Mouse (Mus musculus) left cerebral cortex, postnatal 25 days (tissue): ENCODE measurements at regions not wholly inside any gene's neighbourhood (a gene's known extent, or its start where the extent isn't known, plus 50 kb on each side); places are given as distances from the start of the nearest gene placed in this dataset.
A peak's percentile ranks its signal among the peaks of the same experiment; 100 is the strongest.

Experiments
- DNase-seq, 2 experiments: peaks; one replicate each; pipeline ENCODE4 v3.0.0; 2022; ENCODE audit warnings: low spot score in 2 of 2, mixed read lengths in 1 of 2
- intact Hi-C: fragments of 180-260 bp; cut with DNase I; formaldehyde crosslinking; loops from one replicate; pipeline ENCODE4 v1.15.1; 2025

DNA sequence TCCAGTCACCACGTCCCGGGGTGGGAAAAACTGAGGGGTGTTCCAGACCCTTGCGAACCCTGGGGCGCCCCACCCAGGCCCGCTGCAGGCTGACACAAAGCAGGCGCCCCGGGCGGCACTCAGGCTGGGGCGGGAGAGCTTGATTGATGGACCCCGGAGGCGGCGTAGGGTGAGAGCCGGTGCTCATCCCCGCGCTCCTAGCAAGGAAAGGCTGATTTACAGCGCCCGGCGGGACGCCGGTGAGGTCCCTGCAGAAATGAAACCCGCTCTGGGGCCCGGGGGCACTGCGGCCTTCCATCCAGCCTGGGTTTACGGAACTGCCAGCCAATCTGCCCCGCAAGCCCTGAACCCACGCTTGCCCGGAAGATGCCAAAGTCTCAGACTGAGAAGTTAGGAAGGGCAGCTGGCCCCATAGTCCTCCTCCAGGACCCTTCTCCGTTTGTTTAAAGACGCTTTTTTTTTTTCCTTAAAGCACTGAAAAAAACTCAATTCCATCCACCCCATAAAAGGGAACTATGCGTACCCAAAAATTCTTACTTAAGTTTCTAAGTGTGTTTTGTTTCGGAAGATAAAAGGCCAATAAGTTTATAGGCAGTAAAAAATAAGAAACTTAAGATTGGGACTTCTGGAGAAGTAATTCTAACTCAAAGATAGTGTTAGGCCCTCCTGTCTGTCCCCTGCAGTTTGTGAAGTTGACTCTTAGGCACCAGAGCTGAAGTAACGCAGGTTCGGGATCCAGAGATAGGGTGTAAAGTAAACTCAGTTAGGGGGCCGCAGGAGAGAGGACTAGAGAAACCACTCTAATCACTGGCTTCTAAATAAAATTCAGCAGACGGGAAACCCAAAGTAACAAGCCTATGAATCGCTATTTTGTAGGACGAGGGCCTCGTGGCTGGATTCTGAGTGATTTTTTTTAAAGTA is 263.4 kb upstream of the Nfe2l3 start:
- intact Hi-C loops: loop anchor here (1.0 to 5.0 kb wide), 3 partner anchors 232 to 492 kb away; no protein-coding TSS in a partner anchor
- DNase-seq: peak in 1 of 2 experiments; percentile 4

GRCm38 (mm10) chr6:51169971-51170411 is 262.5 kb upstream of the Nfe2l3 start:
- intact Hi-C loops: loop anchor here (5.0 kb wide), 1 partner anchor 493 kb away; no protein-coding TSS in a partner anchor
- no peak for DNase-seq

DNA sequence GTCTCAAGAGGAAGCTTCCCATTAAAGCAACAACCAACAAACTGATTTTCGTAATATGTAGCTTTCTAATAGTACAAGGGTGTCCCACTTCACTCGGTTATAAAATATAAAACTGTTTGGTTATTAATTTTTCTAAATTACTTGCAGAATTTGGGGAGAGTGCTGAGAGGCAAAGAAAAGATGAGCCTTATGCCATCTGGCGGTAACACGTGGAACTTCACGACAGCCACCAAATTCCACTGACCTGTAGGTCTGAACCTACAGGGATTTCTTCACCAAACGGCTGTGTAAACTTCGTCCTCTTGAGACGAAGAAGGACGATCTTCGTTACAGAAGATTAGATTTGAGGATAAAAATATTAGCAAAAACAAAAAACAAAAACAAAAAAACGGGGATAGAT is 262.1 kb upstream of the Nfe2l3 start:
- peak; percentile 18 to 43 for DNase-seq
- intact Hi-C loops: no loop called here

DNA sequence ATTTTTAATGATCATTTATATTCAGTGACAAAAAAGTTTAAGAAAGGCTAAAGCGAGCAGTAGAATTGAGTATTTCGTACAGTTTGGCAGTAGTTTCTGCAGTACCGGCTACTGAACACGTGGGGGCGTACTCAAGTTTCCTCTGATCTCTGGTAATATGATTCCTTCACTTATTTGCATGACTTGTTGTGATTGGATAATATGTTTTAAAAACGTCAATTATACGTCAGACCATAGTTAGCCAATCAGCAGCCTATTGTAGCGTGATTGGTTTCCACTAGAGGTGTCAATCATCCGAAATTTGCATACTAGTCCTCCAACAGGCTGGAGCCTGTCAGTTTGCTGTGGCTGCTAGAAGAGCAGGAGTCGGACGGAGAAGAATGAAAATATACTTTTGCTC is 261.6 kb upstream of the Nfe2l3 start:
- intact Hi-C loops: no loop called here
- peak; percentile 24 to 37 for DNase-seq

GRCm38 (mm10) chr6:51171761-51172160 is 260.7 kb upstream of the Nfe2l3 start:
- DNase-seq: peak; percentile 32 to 39
- intact Hi-C loops: no loop called here

DNA sequence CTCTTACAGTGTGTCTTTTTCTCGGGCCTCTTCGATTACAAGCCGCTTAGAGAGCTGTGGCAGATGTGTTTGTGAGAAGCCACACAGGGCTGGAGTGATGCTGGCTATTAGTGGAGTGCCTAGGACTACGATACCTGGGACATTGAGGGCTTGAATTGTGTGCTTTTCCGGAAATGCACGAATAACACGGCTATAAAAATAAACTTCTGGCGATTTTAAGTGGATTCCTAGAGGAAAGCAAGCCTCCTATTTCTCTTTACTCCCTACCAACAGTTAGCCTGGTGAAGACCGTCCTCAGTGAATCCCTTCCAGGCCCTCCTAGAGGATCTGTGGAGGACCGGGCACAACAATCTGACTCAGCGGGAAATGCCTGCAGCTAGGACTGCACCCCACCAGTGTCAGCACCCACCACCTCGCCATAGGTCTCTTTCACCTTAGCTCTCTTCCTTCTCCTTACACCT is 260.1 kb upstream of the Nfe2l3 start:
- intact Hi-C loops: no loop called here
- peak; percentile 8 to 16 for DNase-seq

DNA sequence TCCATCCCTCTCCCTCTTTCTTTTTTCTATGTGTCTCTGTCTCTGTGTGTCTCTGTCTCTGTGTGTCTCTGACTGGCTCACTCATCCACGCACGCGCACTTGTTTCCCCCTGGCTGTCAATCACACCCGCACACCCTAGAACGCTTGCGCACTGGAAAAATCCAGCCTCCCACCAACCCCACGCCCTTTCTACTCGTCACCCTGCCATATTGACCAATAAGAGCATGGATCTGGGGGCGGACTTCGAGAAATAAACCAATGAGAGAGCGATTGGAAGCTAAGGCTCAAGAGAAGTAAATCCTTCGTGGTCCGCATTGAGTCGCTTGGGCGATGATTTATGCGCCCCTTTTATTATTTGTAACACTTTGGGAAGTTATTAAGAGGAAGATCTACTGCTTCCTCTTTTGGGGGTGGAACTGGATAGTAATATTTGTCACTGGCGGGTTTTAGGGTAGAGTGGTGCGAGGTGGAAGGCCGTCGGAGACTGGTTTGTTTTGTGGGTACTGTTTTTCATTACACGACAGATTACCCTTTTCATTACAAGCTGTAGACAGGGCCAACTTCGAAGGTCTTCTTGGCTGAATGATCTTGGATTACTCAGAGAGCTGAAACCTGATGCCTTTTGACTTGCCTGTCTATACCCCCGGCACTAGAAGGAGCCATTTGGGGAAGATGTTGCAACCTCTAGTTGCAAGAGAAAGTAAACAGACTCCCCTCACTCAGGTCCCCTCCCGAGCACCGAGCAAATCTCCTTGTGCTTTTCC is 259.4 kb upstream of the Nfe2l3 start:
- intact Hi-C loops: no loop called here
- DNase-seq: peak; percentile 27 to 57

- intact Hi-C loops: no loop called here
- no peak for DNase-seq
These were observed 258.6 kb upstream of the Nfe2l3 start for GRCm38 (mm10) chr6:51173620-51174442.

- peak in 1 of 2 experiments; percentile 4 for DNase-seq
- intact Hi-C loops: loop anchor here (5.0 kb wide), 2 partner anchors 1083 to 1143 kb away; no protein-coding TSS in a partner anchor
These were observed 257.9 kb upstream of the Nfe2l3 start for GRCm38 (mm10) chr6:51174443-51175021.

- peak in 1 of 2 experiments; percentile 3 for DNase-seq
- intact Hi-C loops: loop anchor here (5.0 kb wide), 2 partner anchors 1081 to 1141 kb away; no protein-coding TSS in a partner anchor
These were observed 256.6 kb upstream of the Nfe2l3 start for GRCm38 (mm10) chr6:51175616-51176590.

DNA sequence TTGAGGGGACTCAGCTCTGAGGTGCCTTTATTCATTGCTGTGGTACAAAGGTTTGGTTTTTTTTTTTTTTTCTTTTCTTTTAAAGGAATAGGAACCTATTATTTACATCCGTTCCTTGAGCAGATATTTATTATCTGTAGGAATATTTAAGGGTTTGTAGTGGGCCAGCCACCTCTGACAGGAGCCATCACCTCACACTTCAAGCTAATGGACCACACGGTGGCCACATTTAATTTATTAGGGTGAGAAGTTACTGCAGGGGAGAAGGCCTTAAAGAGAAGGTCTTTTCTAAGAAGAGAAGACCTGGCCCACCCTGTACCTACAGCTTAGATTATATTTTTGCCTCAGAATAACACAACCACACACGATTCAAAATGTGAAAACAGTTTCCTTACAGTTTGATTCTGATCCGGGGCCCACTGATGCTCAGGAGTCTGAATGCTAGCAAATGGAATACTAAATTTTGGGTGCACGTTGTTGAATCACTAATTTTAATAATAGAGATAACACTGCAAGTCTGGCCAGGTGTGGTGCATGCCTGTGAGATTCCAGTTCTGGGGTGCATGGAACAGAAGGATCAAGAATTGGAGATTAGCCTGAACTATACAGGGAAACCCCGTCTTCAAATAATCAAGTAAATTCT is 255.6 kb upstream of the Nfe2l3 start:
- peak in 1 of 2 experiments; percentile 6 for DNase-seq
- intact Hi-C loops: loop anchor here (5.0 kb wide), 2 partner anchors 1080 to 1140 kb away; no protein-coding TSS in a partner anchor

GRCm38 (mm10) chr6:51177701-51178060 is 254.8 kb upstream of the Nfe2l3 start:
- intact Hi-C loops: loop anchor here (2.0 to 5.0 kb wide), 3 partner anchors 1080 to 1959 kb away; no protein-coding TSS in a partner anchor
- peak; percentile 13 to 16 for DNase-seq

DNA sequence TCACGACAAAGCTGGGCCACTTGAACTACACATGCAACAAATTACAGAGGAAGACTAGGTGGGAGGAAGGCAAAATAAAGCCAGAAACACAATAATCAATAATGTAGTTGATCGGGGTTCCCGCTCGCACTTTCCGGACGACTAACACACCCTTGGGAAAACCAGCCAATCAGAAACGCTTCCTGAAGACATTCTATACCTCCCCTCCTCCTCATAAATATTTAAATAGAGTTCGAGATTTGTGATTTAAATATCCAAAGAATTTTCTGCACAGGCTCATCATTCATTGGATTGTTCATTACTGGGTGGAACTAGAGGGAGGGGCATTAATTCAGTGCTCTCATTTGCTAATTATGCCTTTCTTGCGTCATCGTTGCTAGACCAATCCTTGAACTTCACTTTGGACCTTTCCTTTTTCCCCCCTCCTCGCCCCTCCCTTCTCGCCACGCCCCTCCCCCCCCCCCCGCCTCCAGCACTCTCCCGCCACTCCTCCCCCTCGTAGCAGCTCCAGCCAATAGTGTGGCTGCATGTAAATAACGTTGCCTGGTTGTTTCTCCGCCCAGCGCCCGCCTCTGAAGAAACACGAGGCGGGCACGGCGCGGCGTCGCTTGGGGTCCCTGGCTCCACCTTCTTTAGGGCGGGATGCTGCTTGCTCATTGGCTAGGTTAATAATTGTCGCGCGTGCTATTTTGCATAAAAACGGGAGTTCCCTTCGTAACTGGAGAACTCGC is 254.2 kb upstream of the Nfe2l3 start:
- peak; percentile 9 to 24 for DNase-seq

DNA sequence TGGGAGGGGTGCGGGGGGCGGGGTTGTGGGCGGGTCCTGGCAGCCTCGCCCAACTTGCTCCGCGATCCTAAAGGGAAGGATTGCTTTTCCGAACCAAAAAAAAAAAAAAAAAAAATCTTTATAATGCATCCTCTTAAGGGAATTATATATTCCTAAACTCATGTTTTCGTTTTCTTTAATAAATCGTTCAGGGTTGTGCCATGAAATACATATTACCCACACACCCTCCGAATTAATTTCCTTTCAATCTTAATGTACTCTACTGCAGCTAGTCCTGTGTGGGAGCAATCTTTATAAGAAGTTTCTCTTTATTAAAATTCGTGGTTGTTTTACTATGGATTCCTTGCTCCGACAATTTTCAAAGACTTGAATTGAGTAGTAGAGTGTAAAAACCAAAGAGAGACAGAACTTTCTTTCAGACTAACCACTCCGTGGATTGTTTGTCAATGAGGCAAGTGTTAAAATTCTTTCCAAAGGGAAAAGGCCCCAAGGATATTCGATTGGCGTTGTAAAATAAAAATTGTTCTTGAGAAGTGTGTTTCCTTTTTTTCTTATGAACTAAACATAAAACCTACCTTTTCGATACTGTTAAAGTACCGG is 253.6 kb upstream of the Nfe2l3 start:
- peak; percentile 22 to 35 for DNase-seq
- intact Hi-C loops: loop anchor here (2.0 to 5.0 kb wide), 3 partner anchors 1078 to 1960 kb away; no protein-coding TSS in a partner anchor

More for the DNA sequence above, 254.2 kb upstream of the Nfe2l3 start:
- intact Hi-C loops: loop anchor here (2.0 to 5.0 kb wide), 3 partner anchors 1079 to 1959 kb away; no protein-coding TSS in a partner anchor

DNA sequence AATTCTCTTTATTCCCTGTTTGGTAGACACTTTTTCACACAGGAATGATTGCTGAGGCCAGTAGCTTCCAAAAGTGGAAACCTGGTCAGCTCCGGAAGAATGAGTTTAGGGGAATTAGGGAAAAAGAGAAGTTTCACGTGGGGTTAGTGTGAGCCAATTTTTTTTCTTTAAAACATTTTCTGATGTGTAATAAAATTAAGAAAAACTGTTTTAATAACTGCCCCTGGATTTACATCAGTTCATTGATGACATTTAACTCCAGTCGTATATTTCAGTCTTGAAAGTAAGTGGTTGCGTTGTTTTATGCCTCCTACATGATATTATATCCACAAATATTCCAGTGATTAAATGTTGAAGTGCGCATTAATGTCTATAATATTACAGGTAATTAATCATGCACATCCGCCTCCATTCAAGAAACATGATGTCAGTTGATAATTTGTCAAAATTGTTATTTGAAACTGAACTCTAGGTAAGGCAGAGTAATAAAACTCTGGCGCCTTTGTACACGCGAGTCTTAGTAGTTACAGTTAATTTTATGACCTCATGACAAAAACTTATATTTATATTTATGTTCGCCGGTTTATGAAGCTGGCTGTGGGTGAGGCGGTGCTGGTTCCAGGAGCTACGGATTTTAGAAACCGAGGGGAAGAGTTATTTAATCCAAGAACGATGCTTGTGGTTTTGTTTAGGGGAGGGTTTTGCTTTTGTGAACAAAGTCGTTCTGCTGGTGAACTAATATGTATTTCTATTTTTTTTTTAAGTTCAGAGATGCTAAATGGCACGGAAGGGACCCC is 252.5 kb upstream of the Nfe2l3 start:
- intact Hi-C loops: loop anchor here (2.0 to 5.0 kb wide), 6 partner anchors 822 to 1961 kb away; partner anchors contain the start of gene Hoxa7
- DNase-seq: peak; percentile 3 to 8
